Mouse (Mus musculus) CH12.LX (cell line): ENCODE results near the gene Fam169b. TPM values are rescaled to one million over a fixed set of nuclear protein-coding genes. Genes with fewer than 3 reads are reported as not detected.
A peak's percentile ranks its signal among the peaks of the same experiment; 100 is the strongest.

Source experiments
- DNase-seq: peaks from one replicate; pipeline ENCODE4 v3.0.0-alpha.2; 2013; ENCODE audit errors: extremely low read depth
- H3K27ac ChIP-seq: 2 replicates; pipeline ENCODE4 v1.5.1; 2012; ENCODE audit warnings: low read depth, mild to moderate bottlenecking, control low read depth, moderate library complexity; ENCODE audit not compliant: insufficient read depth
- H3K27me3 ChIP-seq: replicated peaks from 2 replicates; pipeline ENCODE3; 2012; ENCODE audit warnings: inconsistent platforms
- H3K36me3 ChIP-seq, 2 experiments: replicated peaks in 1 of 2; 2 replicates each; pipeline versions ENCODE3 to v1.6.1; 2012; ENCODE audit warnings: inconsistent platforms in 1 of 2, low read length in 1 of 2, mild to moderate bottlenecking in 1 of 2, mixed read lengths in 1 of 2, moderate library complexity in 1 of 2; ENCODE audit not compliant: control insufficient read depth in 1 of 2, insufficient read depth in 1 of 2
- H3K4me1 ChIP-seq, 2 experiments: 2 replicates each; pipeline ENCODE4 v1.6.1; 2012; ENCODE audit warnings: inconsistent platforms in 1 of 2, moderate library complexity in 1 of 2; ENCODE audit not compliant: insufficient read depth in 2 of 2, control insufficient read depth in 1 of 2
- H3K4me2 ChIP-seq: 2 replicates; pipeline ENCODE4 v1.6.1; 2012; ENCODE audit warnings: low read depth, mild to moderate bottlenecking, control low read depth; ENCODE audit not compliant: poor library complexity, insufficient read depth, severe bottlenecking
- H3K4me3 ChIP-seq, 3 experiments: fragments of 150-350 bp in 1 of 3; sonication (generic) in 1 of 3; replicated peaks in 1 of 3; 2 replicates each; pipeline versions ENCODE3 to v1.5.1; 2011 to 2012; ENCODE audit warnings: low read depth in 2 of 3, low read length in 2 of 3, mild to moderate bottlenecking in 2 of 3, moderate library complexity in 2 of 3, control low read depth in 1 of 3, improper control_type of control experiment in 1 of 3, inconsistent platforms in 1 of 3, mixed read lengths in 1 of 3; ENCODE audit not compliant: poor library complexity in 1 of 3
- H3K79me2 ChIP-seq: replicated peaks from 2 replicates; pipeline ENCODE4 v1.6.1; 2012; ENCODE audit warnings: mild to moderate bottlenecking, moderate library complexity; ENCODE audit not compliant: control insufficient read depth, poor library complexity, insufficient read depth, severe bottlenecking; ENCODE audit errors: extremely low read depth
- H3K9ac ChIP-seq: 2 replicates; pipeline ENCODE4 v1.6.1; 2012; ENCODE audit warnings: low read depth, mild to moderate bottlenecking, control low read depth, moderate library complexity; ENCODE audit not compliant: insufficient read depth
- H3K9me3 ChIP-seq: replicated peaks from 2 replicates; pipeline ENCODE3; 2012; ENCODE audit warnings: low read length, inconsistent platforms, mixed read lengths
- E2F4 ChIP-seq: IDR thresholded peaks from 2 replicates; pipeline ENCODE4 v1.6.1; 2011; ENCODE audit warnings: low read depth, low read length, improper control_type of control experiment; ENCODE audit not compliant: insufficient replicate concordance
- ELF1 ChIP-seq: IDR thresholded peaks from 2 replicates; pipeline ENCODE4 v1.6.1; 2014; ENCODE audit warnings: low read depth, mild to moderate bottlenecking, inconsistent platforms, low read length, improper control_type of control experiment
- ETS1 ChIP-seq: conservative IDR thresholded peaks from 2 replicates; pipeline ENCODE4 v1.6.1; 2012; ENCODE audit warnings: low read depth, mild to moderate bottlenecking, inconsistent platforms, low read length, improper control_type of control experiment, moderate library complexity
- GABPA ChIP-seq: IDR thresholded peaks from 2 replicates; pipeline ENCODE4 v1.6.1; 2012; ENCODE audit warnings: low read depth, low read length, improper control_type of control experiment, inconsistent platforms; ENCODE audit not compliant: insufficient replicate concordance
- HCFC1 ChIP-seq: IDR thresholded peaks from 2 replicates; pipeline ENCODE4 v1.6.1; 2012; ENCODE audit warnings: low read depth, mild to moderate bottlenecking, inconsistent platforms, low read length, improper control_type of control experiment
- IRF4 ChIP-seq: IDR thresholded peaks from 2 replicates; pipeline ENCODE4 v1.6.1; 2014; ENCODE audit warnings: low read depth, mild to moderate bottlenecking, inconsistent platforms, low read length, improper control_type of control experiment
- JUN ChIP-seq: IDR thresholded peaks from 2 replicates; pipeline ENCODE4 v1.6.1; 2011; ENCODE audit warnings: low read depth, mild to moderate bottlenecking, low read length, improper control_type of control experiment, moderate library complexity; ENCODE audit not compliant: insufficient read depth
- KAT2A ChIP-seq: IDR thresholded peaks from 2 replicates; pipeline ENCODE4 v1.6.1; 2012; ENCODE audit warnings: low read length, improper control_type of control experiment, inconsistent platforms; ENCODE audit not compliant: insufficient replicate concordance
- MAFK ChIP-seq: IDR thresholded peaks from 2 replicates; pipeline ENCODE4 v1.6.1; 2011; ENCODE audit warnings: low read length, improper control_type of control experiment; ENCODE audit not compliant: insufficient replicate concordance
- MAX ChIP-seq: IDR thresholded peaks from 2 replicates; pipeline ENCODE4 v1.6.1; 2011; ENCODE audit warnings: low read length, improper control_type of control experiment
- MAZ ChIP-seq: IDR thresholded peaks from 2 replicates; pipeline ENCODE4 v1.6.1; 2012; ENCODE audit warnings: low read depth, mild to moderate bottlenecking, inconsistent platforms, low read length, improper control_type of control experiment, moderate library complexity
- NRF1 ChIP-seq: IDR thresholded peaks from 2 replicates; pipeline ENCODE4 v1.6.1; 2014; ENCODE audit warnings: low read depth, mild to moderate bottlenecking, inconsistent platforms, low read length, improper control_type of control experiment, moderate library complexity
- PAX5 ChIP-seq: IDR thresholded peaks from 2 replicates; pipeline ENCODE4 v1.6.1; 2012; ENCODE audit warnings: low read length, inconsistent platforms, mixed read lengths
- POLR2AphosphoS2 ChIP-seq: IDR thresholded peaks from 2 replicates; pipeline ENCODE4 v1.6.1; 2011; ENCODE audit warnings: low read depth, low read length, improper control_type of control experiment
- RCOR1 ChIP-seq: conservative IDR thresholded peaks from 2 replicates; pipeline ENCODE4 v1.6.1; 2012; ENCODE audit warnings: low read depth, mild to moderate bottlenecking, inconsistent platforms, low read length, improper control_type of control experiment
- SMC3 ChIP-seq: IDR thresholded peaks from 2 replicates; pipeline ENCODE4 v1.6.1; 2011; ENCODE audit warnings: low read depth, low read length, improper control_type of control experiment
- TBP ChIP-seq: conservative IDR thresholded peaks from 2 replicates; pipeline ENCODE4 v1.6.1; 2011; ENCODE audit warnings: low read depth, low read length, improper control_type of control experiment
- TCF12 ChIP-seq: IDR thresholded peaks from 2 replicates; pipeline ENCODE4 v1.6.1; 2014; ENCODE audit warnings: low read depth, mild to moderate bottlenecking, inconsistent platforms, low read length, improper control_type of control experiment
- USF2 ChIP-seq: conservative IDR thresholded peaks from 2 replicates; pipeline ENCODE4 v1.6.1; 2011; ENCODE audit warnings: low read depth, low read length, improper control_type of control experiment
- ZC3H11A ChIP-seq: IDR thresholded peaks from 2 replicates; pipeline ENCODE4 v1.6.1; 2012; ENCODE audit warnings: low read depth, mild to moderate bottlenecking, inconsistent platforms, low read length, improper control_type of control experiment
- ZKSCAN1 ChIP-seq: IDR thresholded peaks from 2 replicates; pipeline ENCODE4 v1.6.1; 2012; ENCODE audit warnings: low read depth, inconsistent platforms, low read length, improper control_type of control experiment, borderline replicate concordance
- ZMIZ1 ChIP-seq: IDR thresholded peaks from 2 replicates; pipeline ENCODE4 v1.6.1; 2012; ENCODE audit warnings: low read depth, mild to moderate bottlenecking, inconsistent platforms, low read length, improper control_type of control experiment
- ZNF384 ChIP-seq: IDR thresholded peaks from 2 replicates; pipeline ENCODE4 v1.6.1; 2012; ENCODE audit warnings: low read depth, low read length, improper control_type of control experiment, inconsistent platforms
- dilution Hi-C: fragments of 300-500 bp; cut with MboI; formaldehyde crosslinking; loops from 2 replicates; pipeline ENCODE4 v1.14.3; 2020; ENCODE audit warnings: low sequenced_read_pairs; ENCODE audit not compliant: extremely low pct_unique_long_range_greater_than_20kb, extremely low pct_ligation_motif_present
- in situ Hi-C: fragments of 300-500 bp; cut with MboI; formaldehyde crosslinking; loops from 3 replicates; pipeline ENCODE4 v1.14.3; 2019; ENCODE audit warnings: low sequenced_read_pairs, low pct_ligation_motif_present, low pct_unique_long_range_greater_than_20kb, mixed read lengths
- polyA plus RNA-seq: library from polyadenylated mRNA; unstranded; fragments of >175 nt; gene quantifications from 2 replicates; pipeline ENCODE4 v1.2.1, GENCODE M21; 2012; ENCODE audit warnings: low read depth; ENCODE audit not compliant: insufficient read length
- total RNA-seq, 2 experiments: library from RNA; depleted of rRNA; stranded (reverse); fragments of 300-350 nt in 1 of 2; fragments of >200 nt in 1 of 2; gene quantifications; 2 replicates each; pipeline ENCODE4 v1.2.3; 2012 to 2014

Gene Fam169b
- total and polyA plus RNA-seq, 3 experiments: 15.9 to 17.0 (median 16.2) TPM

GRCm38 (mm10) chr7:68289081-68289480 is 15.4 kb downstream of the Fam169b start:
- dilution Hi-C loops: no loop called here
- DNase-seq: no peak
- peak overlapping the region; percentile 92 for H3K27ac ChIP-seq

GRCm38 (mm10) chr7:68291603-68292002 is 18.0 kb downstream of the Fam169b start:
- no peak overlapping the region for H3K4me3 ChIP-seq
- H3K27me3 ChIP-seq: no peaks in the 10 kb centered on the region
- TF ChIP-seq ETS1 (no peak), ZC3H11A (no peak), ELF1 (no peak), GABPA (no peak), HCFC1 (no peak), POLR2AphosphoS2 (no peak)
- in situ Hi-C loops (no loop called here), dilution Hi-C loops (no loop called here)
- peaks cover 15 to 44% of the 10 kb centered on the region in 2 experiments for H3K36me3 ChIP-seq
- no peak for DNase-seq
- peaks cover 1% of the 10 kb centered on the region for H3K9me3 ChIP-seq
- no peak overlapping the region for H3K4me2 ChIP-seq
- peaks cover 14 to 64% of the 10 kb centered on the region in 2 experiments for H3K4me1 ChIP-seq
- peaks cover 54% of the 10 kb centered on the region for H3K79me2 ChIP-seq
- H3K27ac ChIP-seq: no peak overlapping the region
- H3K9ac ChIP-seq: no peak overlapping the region

More at GRCm38 (mm10) chr7:68289081-68289480, 15.4 kb downstream of the Fam169b start:
- in situ Hi-C loops: no loop called here
- H3K27me3 ChIP-seq: no peaks in the 10 kb centered on the region
- peaks cover 26 to 81% of the 10 kb centered on the region in 2 experiments for H3K4me1 ChIP-seq
- H3K4me2 ChIP-seq: peak overlapping the region; percentile 8; the same call in 1 of the 2 replicates
- H3K9ac ChIP-seq: no peak overlapping the region
- H3K36me3 ChIP-seq: peaks cover 20 to 47% of the 10 kb centered on the region in 2 experiments
- TF ChIP-seq ZMIZ1 (no peak), JUN (no peak), E2F4 (no peak), NRF1 (no peak), ZNF384 (no peak), KAT2A (no peak), RCOR1 (no peak), SMC3 (no peak), MAZ (no peak), TBP (no peak), TCF12 (no peak), GABPA (no peak), POLR2AphosphoS2 (no peak), MAX (no peak), PAX5 (no peak), MAFK (no peak), ZKSCAN1 (no peak), USF2 (no peak), IRF4 (no peak)
- TF ChIP-seq, all 38 proteins: peak for 0
- Histone ChIP-seq H3K9me3 (peaks cover 1% of the 10 kb centered on the region), H3K4me3 (peak overlapping the region in 1 of 3 experiments; percentile 16), H3K79me2 (peaks cover 58% of the 10 kb centered on the region)
